Mouse (Mus musculus) lung, adult 18-20 months (tissue): ENCODE measurements around the gene Fam83g.

Source experiments
- DNase-seq, 2 experiments: peaks; one replicate each; pipeline ENCODE4 v3.0.0; 2022; ENCODE audit warnings: mixed read lengths in 2 of 2

Gene Fam83g

GRCm38 (mm10) chr11:61674839-61675159 is 9.1 kb upstream of the Fam83g start:
- DNase-seq = no peak

- DNase-seq = no peak
Observed at GRCm38 (mm10) chr11:61675332-61675731, 8.6 kb upstream of the Fam83g start.

- no peak for DNase-seq
Observed at GRCm38 (mm10) chr11:61676216-61676854, 7.6 kb upstream of the Fam83g start.

- no peak for DNase-seq
Observed at GRCm38 (mm10) chr11:61677709-61678108, 6.2 kb upstream of the Fam83g start.

- DNase-seq = no peak
Observed at GRCm38 (mm10) chr11:61679091-61679866, 4.6 kb upstream of the Fam83g start.

GRCm38 (mm10) chr11:61685119-61685725 is 1.3 kb downstream of the Fam83g start:
- DNase-seq = peak in 1 of 2 experiments; percentile 43

GRCm38 (mm10) chr11:61686141-61686540 is 2.2 kb downstream of the Fam83g start:
- DNase-seq = no peak

GRCm38 (mm10) chr11:61686906-61687453 is 3.1 kb downstream of the Fam83g start:
- no peak for DNase-seq

- DNase-seq = no peak
Observed at GRCm38 (mm10) chr11:61687595-61687994, 3.7 kb downstream of the Fam83g start.

- no peak for DNase-seq
Observed at GRCm38 (mm10) chr11:61692996-61693395, 9.1 kb downstream of the Fam83g start.

- no peak for DNase-seq
Observed at GRCm38 (mm10) chr11:61698852-61699251, 15.0 kb downstream of the Fam83g start.

GRCm38 (mm10) chr11:61699460-61699859 is 15.6 kb downstream of the Fam83g start:
- DNase-seq = no peak

GRCm38 (mm10) chr11:61699933-61700332 is 16.0 kb downstream of the Fam83g start:
- DNase-seq = peak; percentile 55 to 67

GRCm38 (mm10) chr11:61701696-61702095 is 17.8 kb downstream of the Fam83g start:
- no peak for DNase-seq

- DNase-seq = no peak
Observed at GRCm38 (mm10) chr11:61702494-61702893, 18.6 kb downstream of the Fam83g start.

GRCm38 (mm10) chr11:61705581-61705980 is 21.7 kb downstream of the Fam83g start:
- no peak for DNase-seq

- DNase-seq = no peak
Observed at GRCm38 (mm10) chr11:61706232-61706631, 22.3 kb downstream of the Fam83g start.

GRCm38 (mm10) chr11:61708928-61709327 is 25.0 kb downstream of the Fam83g start:
- no peak for DNase-seq

GRCm38 (mm10) chr11:61713157-61713855 is 29.4 kb downstream of the Fam83g start:
- peak; percentile 11 to 12 for DNase-seq

GRCm38 (mm10) chr11:61714346-61715117 is 30.6 kb downstream of the Fam83g start:
- peak; percentile 58 to 72 for DNase-seq

GRCm38 (mm10) chr11:61715130-61715529 is 31.2 kb downstream of the Fam83g start:
- no peak for DNase-seq

- DNase-seq = no peak
Observed at GRCm38 (mm10) chr11:61717990-61718389, 34.1 kb downstream of the Fam83g start.
